Mouse (Mus musculus) liver, embryonic 11.5 days (tissue): ENCODE results near the gene Ulbp1. TPM values are rescaled to one million over a fixed set of nuclear protein-coding genes. Genes with fewer than 3 reads are reported as not detected.
"Not testable (repeated sequence)": the region's sequence is repeated elsewhere in the genome, so short reads cannot be mapped to it uniquely, and the experiment has no call there.

Experiments
- ATAC-seq: fragments of 200-750 bp; cut with Nextera tagmentation; replicated peaks from 2 replicates; pipeline ENCODE4 v1.8.0; 2017; ENCODE audit warnings: moderate number of reproducible peaks, mild to moderate bottlenecking, moderate TSS enrichment, moderate library complexity; ENCODE audit not compliant: low FRiP score
- DNase-seq: peaks from one replicate; pipeline ENCODE4 v3.0.0-alpha.2; 2017; ENCODE audit warnings: low spot score
- H3K27ac ChIP-seq: fragments of 300-500 bp; sonication (generic); 2 replicates; pipeline ENCODE4 v1.5.1; 2014; ENCODE audit warnings: mild to moderate bottlenecking, low read depth, low read length, control low read depth
- H3K27me3 ChIP-seq: fragments of 300-500 bp; sonication (generic); replicated peaks from 2 replicates; pipeline ENCODE4 v1.6.1; 2014; ENCODE audit warnings: low read length, mixed read lengths; ENCODE audit not compliant: control insufficient read depth, insufficient read depth
- H3K36me3 ChIP-seq: fragments of 300-500 bp; sonication (generic); 2 replicates; pipeline ENCODE4 v1.6.1; 2014; ENCODE audit warnings: mild to moderate bottlenecking, low read length, moderate library complexity, mixed read lengths; ENCODE audit not compliant: control insufficient read depth, insufficient read depth
- H3K4me1 ChIP-seq: fragments of 300-500 bp; sonication (generic); replicated peaks from 2 replicates; pipeline ENCODE4 v1.6.1; 2014; ENCODE audit warnings: low read length, mixed read lengths; ENCODE audit not compliant: control insufficient read depth, insufficient read depth
- H3K4me2 ChIP-seq: fragments of 300-500 bp; sonication (generic); 2 replicates; pipeline ENCODE4 v1.6.1; 2014; ENCODE audit warnings: mild to moderate bottlenecking, control low read depth, moderate library complexity
- H3K4me3 ChIP-seq: fragments of 300-500 bp; sonication (generic); 2 replicates; pipeline ENCODE4 v1.5.1; 2014; ENCODE audit warnings: low read depth, low read length, control low read depth
- H3K9ac ChIP-seq: fragments of 300-500 bp; sonication (generic); 2 replicates; pipeline ENCODE4 v1.6.1; 2014; ENCODE audit warnings: low read depth, low read length, control low read depth
- H3K9me3 ChIP-seq: fragments of 300-500 bp; sonication (generic); 2 replicates; pipeline ENCODE4 v1.6.1; 2016; ENCODE audit warnings: low read length, inconsistent platforms, mixed read lengths; ENCODE audit not compliant: control insufficient read depth
- WGBS: fragments of 180-500 bp; shearing (Covaris S2); extraction: QIAGEN DNeasy Blood & Tissue Kit; methylation state at CpG from one replicate; pipeline ENCODE4 v1.1.7; 2014; 5-methylcytosine and 5-hydroxymethylcytosine counted together
- polyA plus RNA-seq: library from polyadenylated mRNA; unstranded; fragments of >200 nt; fragmentation: Nextera tagmentation; extraction: Ambion mirVana; gene quantifications from 2 replicates; pipeline ENCODE4 v1.2.1, GENCODE M21; 2014

Ulbp1 gene
- 2.1 and 3.0 TPM in 2 replicates for polyA plus RNA-seq

DNA sequence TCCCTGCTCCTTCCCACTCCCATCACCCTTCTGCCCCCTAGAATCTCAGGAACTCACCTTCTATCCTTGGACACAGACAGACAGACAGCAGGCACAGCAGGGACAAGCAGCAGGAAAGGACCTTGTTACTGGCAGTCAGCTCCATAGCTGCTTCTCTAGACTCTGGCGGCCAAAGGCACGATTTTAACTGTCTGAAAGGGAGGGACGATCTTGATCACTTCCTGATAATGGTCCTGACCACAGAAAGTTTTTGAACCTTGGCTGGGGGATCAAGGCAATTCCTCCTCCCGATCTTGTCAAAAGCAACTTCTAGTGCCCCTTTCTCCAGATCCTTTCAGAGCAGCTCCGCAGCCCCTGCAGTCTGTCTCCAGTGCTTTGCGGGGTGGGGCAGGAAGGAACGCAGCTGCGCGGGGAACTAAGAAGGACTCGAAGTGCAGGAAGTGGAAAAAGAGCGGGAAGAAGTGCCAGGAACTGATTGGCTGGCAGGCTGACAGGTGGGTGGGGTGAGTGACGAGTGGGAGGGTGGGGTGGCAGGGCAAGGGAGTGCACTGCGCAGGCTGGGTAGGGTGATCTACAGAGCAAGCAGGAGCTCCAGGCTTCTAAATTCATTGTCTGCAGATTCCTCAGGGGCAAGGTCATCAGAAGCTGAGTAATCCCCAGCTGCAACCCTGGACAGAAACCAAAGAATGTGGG, at the start of gene Ulbp1:
Gene Ulbp1 (minus strand): TSS at position 442 of the 693 bp plus-strand sequence.
- ATAC-seq (peak; percentile 77), DNase-seq (peak; percentile 43)
- H3K4me3 ChIP-seq = peak within 1 kb of the TSS; percentile 27; the same call in 1 of the 2 replicates
- H3K4me2 ChIP-seq = peak within 1 kb of the TSS; percentile 34
- H3K9ac ChIP-seq = no peak within 1 kb of the TSS
- H3K4me1 ChIP-seq = no peaks in the 10 kb centered on the region
- no peaks in the 10 kb centered on the region for H3K27me3 ChIP-seq
- H3K27ac ChIP-seq = no peak within 1 kb of the TSS
- 38% methylated on average over 13 of the region's 13 CpGs for WGBS
- no peaks in the 10 kb centered on the region for H3K36me3 ChIP-seq
- no peaks in the 10 kb centered on the region for H3K9me3 ChIP-seq

DNA sequence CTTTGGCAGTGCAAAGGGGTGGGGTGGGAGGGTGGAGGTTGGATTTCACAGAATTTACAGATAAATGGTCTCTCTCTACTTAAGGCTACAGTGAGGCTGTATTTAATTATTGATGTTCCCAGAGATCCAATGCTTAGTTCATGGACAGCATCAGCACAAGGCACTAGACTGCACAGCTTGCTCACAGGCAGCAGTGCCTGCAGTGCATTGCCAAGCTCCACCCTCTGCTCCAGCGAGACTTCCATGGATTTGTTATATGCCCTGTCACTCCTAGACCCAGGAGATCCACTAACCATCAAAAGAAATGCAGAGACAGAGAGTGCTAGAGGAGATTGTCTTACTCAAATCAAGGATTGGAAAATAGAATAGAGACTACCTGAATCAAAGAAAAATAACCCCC, 24.7 kb upstream of the Ulbp1 start:
- H3K9me3 ChIP-seq, H3K4me3 ChIP-seq, H3K27ac ChIP-seq, DNase-seq, ATAC-seq, H3K27me3 ChIP-seq, H3K9ac ChIP-seq, H3K36me3 ChIP-seq, H3K4me2 ChIP-seq, H3K4me1 ChIP-seq: not testable (repeated sequence)
- 41% methylated on average over 1 of the region's 1 CpGs for WGBS

DNA sequence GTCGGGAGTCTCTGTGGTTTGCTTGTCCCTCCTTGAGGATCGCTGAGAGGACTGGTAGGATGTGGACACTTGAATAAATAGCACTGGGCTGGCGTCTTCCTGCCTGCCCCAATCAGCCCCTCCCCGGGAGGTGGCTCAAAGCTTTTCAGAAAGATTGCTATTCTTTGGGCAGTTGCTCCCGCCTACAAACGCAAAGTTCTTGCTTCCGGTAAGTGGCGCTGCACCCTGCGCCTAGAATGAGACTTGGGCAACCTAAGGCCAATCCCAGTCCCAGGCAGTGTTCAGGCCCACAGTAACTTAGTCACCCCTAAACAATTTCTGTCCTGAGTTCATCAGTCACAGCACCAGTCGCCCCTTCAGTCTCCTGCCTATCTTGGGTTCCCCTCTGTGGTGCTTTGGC, 18.9 kb upstream of the Ulbp1 start:
- not testable (repeated sequence) for ATAC-seq, H3K27me3 ChIP-seq, H3K4me3 ChIP-seq, H3K27ac ChIP-seq, DNase-seq, H3K36me3 ChIP-seq, H3K9ac ChIP-seq, H3K9me3 ChIP-seq, H3K4me1 ChIP-seq
- WGBS = 6% methylated on average over 10 of the region's 10 CpGs
- H3K4me2 ChIP-seq = peak overlapping the region; percentile 36

DNA sequence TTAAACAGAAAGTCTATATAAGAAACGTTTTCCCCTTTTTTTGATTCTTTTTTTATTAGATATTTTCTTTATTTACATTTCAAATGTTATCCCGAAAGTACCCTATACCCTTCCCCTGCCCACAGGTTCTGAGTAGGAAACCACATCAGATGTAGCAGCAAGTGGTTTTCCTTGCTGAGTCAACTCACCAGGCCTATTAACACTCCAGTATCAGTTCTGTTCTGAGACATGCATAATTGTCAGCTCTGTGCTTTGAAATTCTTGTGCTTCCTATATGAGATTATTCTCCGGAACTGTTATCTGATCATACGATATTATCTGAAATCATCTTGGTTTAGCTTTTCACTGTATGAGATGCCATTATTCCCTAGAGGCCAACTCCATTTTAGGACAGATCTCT, 10.2 kb upstream of the Ulbp1 start:
- no peaks in the 10 kb centered on the region for H3K9me3 ChIP-seq
- no peak for DNase-seq
- no peak overlapping the region for H3K4me2 ChIP-seq
- no peak overlapping the region for H3K9ac ChIP-seq
- H3K4me3 ChIP-seq = no peak overlapping the region
- 57% methylated on average over 4 of the region's 4 CpGs for WGBS
- no peak overlapping the region for H3K27ac ChIP-seq
- no peaks in the 10 kb centered on the region for H3K4me1 ChIP-seq
- no peaks in the 10 kb centered on the region for H3K27me3 ChIP-seq
- H3K36me3 ChIP-seq = no peaks in the 10 kb centered on the region
- ATAC-seq = no peak

DNA sequence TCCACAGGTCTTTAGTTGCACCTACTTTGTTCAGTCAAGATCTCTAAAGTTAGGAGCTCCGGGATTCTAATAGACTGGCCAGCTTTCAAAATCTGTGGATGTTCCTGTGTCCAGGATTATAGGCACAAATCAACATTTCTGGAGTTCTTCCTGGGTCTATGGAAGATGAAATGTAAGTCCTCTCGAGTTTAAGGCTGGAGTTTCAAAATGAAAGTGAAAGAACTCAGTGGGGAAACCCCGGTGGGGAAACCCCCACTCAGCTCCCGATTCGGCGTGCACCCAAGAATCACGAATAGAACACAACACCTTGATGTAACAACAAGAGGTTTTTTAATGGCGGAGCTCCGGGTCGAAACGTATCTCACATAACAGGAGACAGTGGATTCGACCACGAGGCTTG, 787 bp upstream of the Ulbp1 start:
- H3K4me2 ChIP-seq, H3K9ac ChIP-seq, H3K9me3 ChIP-seq, H3K27ac ChIP-seq, DNase-seq, H3K27me3 ChIP-seq, H3K36me3 ChIP-seq, H3K4me3 ChIP-seq, H3K4me1 ChIP-seq, ATAC-seq: not testable (repeated sequence)
- WGBS = 84% methylated on average over 7 of the region's 13 CpGs

DNA sequence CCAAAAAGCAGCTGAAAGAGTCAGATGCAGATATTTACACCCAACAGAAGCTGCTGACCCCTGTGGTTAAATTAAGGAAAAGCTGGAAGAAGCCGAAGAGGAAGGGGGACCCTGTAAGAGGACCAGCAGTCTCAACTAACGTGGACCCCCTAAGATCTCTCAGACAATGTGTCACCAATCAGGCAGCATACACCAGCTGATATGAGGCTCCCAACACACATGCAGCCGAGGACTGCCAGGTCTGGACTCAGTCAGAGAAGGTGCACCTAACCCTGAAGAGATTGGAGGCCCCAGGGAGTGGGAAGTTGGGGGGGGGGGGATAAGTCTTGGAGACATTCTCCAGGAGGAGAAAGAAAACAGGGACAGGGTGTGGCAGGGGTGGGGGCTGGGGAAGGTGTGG, 1.8 kb downstream of the Ulbp1 start:
- Histone ChIP-seq H3K4me1 (no peaks in the 10 kb centered on the region), H3K36me3 (no peaks in the 10 kb centered on the region), H3K4me3 (no peak overlapping the region), H3K9me3 (no peaks in the 10 kb centered on the region), H3K9ac (no peak overlapping the region), H3K27me3 (no peaks in the 10 kb centered on the region), H3K4me2 (no peak overlapping the region), H3K27ac (no peak overlapping the region)
- WGBS = 64% methylated on average over 3 of the region's 3 CpGs
- DNase-seq = no peak
- no peak for ATAC-seq

DNA sequence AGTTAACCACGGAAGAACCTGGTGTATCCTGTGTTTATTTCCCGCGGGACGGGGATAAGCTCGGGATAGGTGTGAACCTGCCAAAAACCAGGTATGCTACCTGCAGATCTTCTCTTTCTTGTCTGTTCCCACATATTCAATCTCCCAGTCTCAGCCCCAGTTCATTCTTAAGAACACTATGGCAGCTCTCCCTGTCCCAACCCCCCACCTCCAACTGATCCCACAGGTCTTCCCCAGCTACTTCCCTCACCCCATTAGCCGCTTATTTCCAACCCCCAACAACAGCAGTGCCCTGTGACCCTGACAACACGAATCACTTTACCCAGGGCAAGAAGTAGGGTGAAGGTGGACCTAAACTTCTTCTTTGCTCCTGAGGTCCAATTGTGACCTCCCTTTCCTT, 3.0 kb downstream of the Ulbp1 start:
- H3K27ac ChIP-seq = no peak overlapping the region
- 0 out of 2 replicates have a peak, but pooled peaks have one; percentile 43 for ATAC-seq
- no peaks in the 10 kb centered on the region for H3K4me1 ChIP-seq
- H3K4me2 ChIP-seq = peak overlapping the region; percentile 62
- no peaks in the 10 kb centered on the region for H3K36me3 ChIP-seq
- no peak for DNase-seq
- H3K9me3 ChIP-seq = no peaks in the 10 kb centered on the region
- H3K4me3 ChIP-seq = 0 out of 2 replicates have a peak overlapping the region, but pooled peaks have one; percentile 15
- no peaks in the 10 kb centered on the region for H3K27me3 ChIP-seq
- whole genome bisulfite sequencing = 7% methylated on average over 7 of the region's 7 CpGs
- H3K9ac ChIP-seq = peak overlapping the region; percentile 22; the same call in 1 of the 2 replicates

DNA sequence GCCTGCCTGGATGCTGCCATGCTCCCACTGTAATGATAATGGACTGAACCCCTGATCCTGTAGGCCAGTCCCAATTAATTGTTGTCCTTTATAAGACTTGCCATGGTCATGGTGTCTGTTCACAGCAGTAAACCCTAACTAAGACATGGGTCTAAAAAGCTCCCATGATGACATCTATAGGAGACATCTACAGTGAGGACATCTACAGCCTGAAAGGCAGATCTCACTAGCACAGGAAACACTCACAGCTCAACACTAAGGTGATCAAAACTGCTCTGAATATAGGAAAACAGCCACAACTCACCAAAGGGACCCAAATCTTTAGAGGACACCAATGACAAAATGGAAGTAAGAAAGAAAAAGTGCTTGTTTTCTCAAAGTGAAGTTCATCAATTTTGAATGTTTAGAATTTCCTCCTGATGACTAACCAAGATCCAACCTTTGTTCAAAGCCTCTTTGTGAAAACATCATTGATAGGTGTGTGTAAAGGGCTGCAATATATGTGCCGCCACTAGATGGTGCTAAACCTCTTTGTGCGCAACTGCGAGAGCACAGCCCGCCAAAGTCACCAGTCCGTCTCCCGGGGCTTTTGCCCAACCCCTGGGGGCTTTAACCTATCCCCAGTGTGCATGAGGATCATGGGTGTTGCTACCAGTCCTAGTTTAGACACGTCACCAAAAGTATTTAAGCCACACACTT, 3.6 kb downstream of the Ulbp1 start:
- not testable (repeated sequence) for DNase-seq, ATAC-seq, H3K36me3 ChIP-seq, H3K27me3 ChIP-seq, H3K9me3 ChIP-seq, H3K4me1 ChIP-seq, H3K27ac ChIP-seq, H3K9ac ChIP-seq
- Histone ChIP-seq H3K4me2 (peak overlapping the region; percentile 62), H3K4me3 (0 out of 2 replicates have a peak overlapping the region, but pooled peaks have one; percentile 15)
- 1% methylated on average over 7 of the region's 7 CpGs for WGBS

DNA sequence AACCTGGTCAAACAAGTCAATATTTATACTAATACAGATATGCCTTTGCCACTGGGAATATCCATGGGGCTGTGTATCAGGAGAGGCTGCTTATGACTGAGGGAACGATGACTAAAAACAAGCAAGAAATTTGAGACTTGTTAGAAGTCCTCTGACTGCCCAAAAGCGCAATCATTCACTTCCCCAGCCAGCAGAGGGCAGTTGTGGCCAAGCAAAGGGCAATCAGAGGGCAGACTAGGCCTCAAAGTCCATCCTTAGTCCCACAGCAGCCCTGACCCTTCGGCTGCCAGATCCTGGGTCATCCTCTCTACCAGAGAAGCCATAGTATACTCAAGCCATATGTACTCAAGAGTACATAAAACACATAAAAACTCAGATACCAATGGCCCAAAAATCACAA, 11.4 kb downstream of the Ulbp1 start:
- H3K9ac ChIP-seq = no peak overlapping the region
- WGBS = 49% methylated on average over 3 of the region's 3 CpGs
- H3K4me1 ChIP-seq = no peaks in the 10 kb centered on the region
- no peak for DNase-seq
- H3K4me3 ChIP-seq = no peak overlapping the region
- H3K9me3 ChIP-seq = peaks cover 5% of the 10 kb centered on the region
- H3K4me2 ChIP-seq = no peak overlapping the region
- no peaks in the 10 kb centered on the region for H3K36me3 ChIP-seq
- no peaks in the 10 kb centered on the region for H3K27me3 ChIP-seq
- no peak overlapping the region for H3K27ac ChIP-seq
- ATAC-seq = no peak
